Mouse (Mus musculus) induced T-regulatory cell, adult 2 months (primary cell): ENCODE measurements around the gene Tbc1d32.
A peak's percentile ranks its signal among the peaks of the same experiment; 100 is the strongest.

Source experiments
- DNase-seq: peaks from one replicate; pipeline ENCODE4 v3.0.0-alpha.2; 2012; ENCODE audit warnings: low read depth

Tbc1d32 gene

DNA sequence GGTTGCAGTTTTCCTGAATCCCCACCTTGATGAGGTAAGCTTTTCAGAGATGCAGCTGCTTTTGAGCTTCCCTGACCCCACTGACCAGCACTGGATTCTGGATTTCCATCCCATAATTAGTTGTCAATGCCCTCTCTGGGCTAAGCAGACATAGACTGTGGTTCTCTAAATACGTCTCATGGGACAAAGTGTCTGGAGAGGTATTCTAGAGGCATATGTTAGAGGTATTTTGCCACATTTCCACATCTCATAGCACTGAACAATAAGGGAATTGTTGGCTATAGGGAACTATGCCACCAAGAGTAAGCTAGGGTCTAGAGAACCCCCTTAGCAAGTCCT is 121.5 kb downstream of the Tbc1d32 start:
- no peak for DNase-seq

DNA sequence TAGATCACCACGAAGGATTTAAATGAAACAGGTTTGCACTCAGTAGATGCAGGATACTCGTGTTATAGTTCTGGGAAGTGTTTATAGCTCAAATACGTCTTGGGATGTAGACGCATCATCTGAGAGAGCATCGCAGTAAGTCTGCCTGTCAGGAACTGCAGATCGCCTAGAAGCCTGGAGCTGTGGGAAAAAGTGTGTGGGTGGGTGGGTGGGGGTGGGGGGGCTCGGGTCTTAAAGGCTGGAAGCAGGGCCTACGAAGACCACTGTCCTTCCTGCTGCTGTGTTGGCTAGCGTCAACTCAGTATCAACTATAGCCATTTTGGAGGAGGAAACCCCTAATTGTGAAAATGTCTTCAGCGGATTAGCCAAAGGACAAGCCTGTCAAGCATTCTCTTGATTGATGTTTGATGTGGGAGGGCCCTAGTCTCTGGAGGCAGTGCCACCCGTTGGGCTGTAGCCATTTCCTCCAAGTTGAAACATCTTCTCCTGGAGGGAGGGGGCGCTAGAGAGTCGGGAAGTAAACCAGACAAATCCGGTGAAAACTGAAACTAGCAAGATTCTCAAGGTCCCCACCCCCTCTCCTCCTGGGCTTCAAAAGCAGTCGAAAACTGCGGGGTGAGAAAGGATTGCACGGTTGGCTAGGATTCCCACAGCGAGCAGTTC is 122.0 kb downstream of the Tbc1d32 start, which contains the start of gene Msl3l2:
Msl3l2 (plus strand) TSS at position 585 of the 663 bp plus-strand sequence.
- DNase-seq, result peak; percentile 92

DNA sequence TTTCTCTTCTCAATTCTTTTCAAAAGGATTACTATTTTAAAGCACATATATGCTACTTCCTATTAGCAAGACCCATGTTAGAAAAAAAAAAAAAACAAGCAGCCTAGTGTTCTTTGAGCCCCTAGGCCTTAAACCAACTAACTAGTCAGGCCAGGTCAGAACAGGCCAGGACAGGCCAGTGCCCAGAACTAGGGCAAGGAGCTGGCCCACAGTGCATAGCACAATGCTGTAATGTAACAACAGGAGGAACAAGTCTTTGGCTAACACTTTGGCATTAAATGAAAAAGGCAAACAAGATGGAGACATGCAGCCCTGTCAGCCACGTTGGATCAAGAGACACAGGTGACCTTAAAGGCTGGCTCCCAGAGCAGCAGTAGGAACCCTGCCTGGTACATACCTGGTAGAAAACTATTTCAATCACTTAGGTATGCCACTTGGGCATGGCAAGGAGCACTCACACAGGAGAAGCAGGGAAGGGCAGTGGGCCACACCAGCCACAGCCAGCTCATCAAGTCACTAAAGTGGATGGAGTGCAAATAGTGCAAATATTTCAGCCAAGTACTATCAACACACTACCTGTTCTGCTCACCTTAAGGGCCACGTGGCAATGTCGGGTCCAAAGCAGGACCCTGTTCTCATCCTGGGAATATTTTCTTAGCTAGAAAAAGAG is 128.7 kb downstream of the Tbc1d32 start:
- no peak for DNase-seq

DNA sequence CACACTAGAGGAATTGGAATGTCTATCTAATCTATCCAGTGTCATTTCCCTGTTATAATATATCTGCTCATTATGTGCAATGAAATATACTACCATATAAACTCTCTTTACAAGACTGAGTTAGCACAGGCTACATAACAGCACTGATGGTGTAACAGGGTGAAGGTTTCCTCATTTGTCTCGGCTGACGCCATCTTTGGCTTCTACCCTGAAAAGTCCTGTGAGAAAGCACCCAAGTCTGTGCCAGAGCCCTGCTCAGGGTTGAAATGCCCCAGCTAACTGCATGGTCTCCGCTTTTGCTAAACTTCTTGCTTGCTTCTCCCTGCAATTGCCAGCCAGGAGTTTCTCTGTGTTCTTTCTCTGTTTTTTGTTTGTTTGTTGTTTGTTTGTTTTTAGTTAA is 129.4 kb downstream of the Tbc1d32 start:
- DNase-seq, result no peak

DNA sequence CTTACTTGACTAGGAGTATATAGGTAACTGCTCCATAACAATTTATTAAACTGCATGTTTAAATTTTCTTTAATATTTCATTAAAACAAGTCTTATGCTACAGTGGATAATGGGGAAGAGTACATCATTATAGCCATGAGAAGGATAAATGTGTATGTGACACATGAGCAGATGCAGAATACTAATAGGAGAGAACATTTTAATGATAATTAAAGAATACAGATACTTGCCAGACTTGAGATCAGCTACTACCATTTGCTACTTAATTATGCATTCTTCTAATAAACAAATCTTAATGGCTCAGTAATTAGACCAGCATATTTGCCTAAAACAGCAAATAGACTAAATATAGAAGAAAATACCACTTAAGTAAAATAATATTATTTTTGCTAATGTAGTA is 131.7 kb downstream of the Tbc1d32 start:
- DNase-seq, result no peak

DNA sequence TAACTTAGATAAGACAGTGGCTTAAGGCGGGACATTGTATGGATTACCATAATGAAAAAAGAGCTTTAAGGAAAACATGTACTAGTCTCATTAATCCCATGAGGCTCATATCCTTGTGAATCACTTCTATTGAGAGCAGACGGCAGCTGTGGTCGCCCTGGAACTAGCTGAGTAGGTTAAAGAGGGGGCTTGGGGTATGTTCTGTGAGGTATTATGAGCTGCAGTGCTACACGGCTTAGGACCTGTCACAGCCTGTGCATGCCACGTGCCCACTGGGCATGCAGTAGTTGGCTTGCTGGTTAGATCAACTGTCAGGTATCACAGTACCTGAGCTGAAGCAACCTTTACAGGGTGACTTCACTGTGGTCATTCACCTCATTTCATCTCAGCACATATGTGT is 133.9 kb downstream of the Tbc1d32 start:
- no peak for DNase-seq

DNA sequence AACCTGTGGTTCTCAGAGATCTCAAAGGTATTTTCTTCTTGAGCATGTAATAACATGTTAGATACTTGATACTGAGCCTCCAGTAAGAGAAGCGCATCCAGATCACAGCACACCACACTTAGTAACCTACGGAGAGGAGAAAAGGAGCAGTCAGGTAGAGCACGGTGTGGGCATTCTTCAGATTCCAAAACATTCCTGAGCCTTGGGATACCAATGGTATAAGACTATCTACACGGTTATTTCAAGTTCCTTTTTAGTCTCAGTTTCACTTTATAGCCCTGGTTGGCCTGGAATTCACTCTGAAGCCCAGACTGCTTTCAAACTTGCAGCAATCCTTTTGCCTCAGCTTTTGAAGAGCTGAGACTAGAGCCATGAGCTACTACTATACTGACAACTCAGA is 138.8 kb downstream of the Tbc1d32 start:
- DNase-seq, result no peak

DNA sequence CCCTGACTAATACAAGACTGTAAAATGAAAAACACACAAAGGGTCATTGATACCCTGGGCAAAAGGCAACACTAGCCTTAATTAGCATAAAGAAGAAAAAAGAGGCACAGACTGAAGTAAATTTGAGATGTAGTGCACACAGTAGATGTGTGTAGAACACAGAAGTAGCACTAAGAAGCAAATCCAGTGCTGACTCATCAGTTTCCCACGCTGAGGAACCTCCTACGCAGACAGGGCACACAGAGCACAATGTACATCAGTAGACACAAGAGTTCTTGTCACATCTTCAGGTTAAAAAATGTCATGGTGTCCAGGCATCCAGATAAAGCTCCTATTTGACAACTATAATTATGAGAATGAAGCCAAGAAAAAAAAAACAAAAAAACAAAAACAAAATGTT is 165.7 kb downstream of the Tbc1d32 start:
- DNase-seq, result no peak

DNA sequence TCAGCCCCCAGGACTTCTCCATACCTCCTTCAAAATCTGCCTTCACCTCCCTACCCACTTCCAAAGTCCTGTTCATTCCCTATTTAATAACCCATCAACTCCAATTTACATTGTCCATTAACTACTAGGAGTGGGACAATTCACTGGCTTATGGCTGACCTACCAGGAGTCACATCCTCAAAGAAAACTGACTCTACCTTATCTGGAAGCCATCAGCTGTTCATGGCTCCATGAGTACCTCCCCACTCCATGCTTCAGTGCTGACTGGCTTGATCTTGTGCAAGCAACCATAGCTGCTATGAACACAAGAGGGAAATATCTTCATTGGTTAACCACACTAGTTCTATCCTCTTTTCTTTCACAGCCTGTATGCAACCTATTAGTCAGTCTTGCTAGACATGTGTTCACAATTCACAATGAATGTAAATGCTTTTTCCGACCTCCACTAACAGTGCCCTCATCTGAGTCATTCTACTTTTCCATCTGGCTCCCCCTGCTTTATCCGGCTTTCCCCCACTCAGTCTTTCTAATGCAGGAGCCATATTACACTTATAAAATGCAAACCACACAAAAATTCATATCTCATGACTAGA is 167.2 kb downstream of the Tbc1d32 start:
- no peak for DNase-seq

DNA sequence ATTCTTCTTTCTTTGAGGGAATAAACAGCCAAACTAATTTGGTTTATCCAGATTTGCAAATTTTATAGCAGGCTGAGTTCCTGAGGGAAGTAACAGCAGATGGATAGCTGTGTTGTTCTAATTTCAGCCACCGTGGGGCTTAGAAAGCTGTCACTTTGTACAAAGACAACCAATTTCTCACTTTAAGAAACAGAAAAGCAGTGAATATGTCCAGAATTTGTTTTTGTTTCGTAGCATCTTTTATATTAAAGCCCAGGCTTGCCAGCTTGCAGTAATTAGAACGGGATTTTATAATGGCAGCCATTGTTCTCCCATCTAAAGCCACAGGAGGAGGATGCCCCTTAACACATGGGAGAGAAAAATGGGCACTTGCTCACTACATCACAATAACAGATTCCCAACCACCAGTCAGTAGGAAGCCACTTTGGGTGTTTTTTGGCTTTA is 169.5 kb downstream of the Tbc1d32 start:
- DNase-seq, result no peak

DNA sequence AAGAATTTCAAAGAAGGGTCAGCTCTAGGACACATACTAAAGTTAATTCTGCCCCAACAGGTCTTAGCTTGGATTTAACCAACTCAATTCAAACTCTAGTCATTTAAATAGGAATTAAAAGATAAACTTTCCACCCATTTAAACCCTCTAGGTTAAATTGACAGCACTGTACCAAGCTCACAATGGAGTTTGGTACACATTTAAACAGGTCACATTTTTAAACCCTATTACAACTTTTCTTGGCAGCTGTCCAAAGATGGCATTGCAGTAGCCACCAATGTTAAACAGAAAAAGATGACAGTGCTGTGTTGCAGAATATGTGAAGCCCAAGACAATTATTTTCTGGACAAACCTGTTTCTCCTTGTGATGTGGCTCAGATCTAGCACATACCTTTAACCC is 203.1 kb downstream of the Tbc1d32 start:
- no peak for DNase-seq

DNA sequence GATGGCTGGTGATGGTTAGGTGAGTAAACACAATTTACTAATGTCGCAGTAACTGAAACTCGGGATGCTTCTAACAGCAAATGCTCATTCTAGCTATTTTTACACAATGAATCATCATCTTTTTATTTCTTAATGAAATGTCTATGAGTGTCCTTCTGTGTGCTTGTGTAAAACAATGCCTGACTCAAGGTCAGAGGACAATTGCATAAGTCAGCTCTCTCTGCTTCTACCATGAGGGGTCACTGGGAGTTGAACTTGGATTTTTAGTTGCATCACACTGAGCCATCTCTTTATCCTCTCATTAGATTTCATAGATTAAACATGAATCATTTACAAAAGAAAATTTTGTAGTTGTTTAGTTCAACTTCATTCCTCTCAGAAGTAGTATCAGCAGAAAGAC is 203.9 kb downstream of the Tbc1d32 start:
- DNase-seq, result no peak

DNA sequence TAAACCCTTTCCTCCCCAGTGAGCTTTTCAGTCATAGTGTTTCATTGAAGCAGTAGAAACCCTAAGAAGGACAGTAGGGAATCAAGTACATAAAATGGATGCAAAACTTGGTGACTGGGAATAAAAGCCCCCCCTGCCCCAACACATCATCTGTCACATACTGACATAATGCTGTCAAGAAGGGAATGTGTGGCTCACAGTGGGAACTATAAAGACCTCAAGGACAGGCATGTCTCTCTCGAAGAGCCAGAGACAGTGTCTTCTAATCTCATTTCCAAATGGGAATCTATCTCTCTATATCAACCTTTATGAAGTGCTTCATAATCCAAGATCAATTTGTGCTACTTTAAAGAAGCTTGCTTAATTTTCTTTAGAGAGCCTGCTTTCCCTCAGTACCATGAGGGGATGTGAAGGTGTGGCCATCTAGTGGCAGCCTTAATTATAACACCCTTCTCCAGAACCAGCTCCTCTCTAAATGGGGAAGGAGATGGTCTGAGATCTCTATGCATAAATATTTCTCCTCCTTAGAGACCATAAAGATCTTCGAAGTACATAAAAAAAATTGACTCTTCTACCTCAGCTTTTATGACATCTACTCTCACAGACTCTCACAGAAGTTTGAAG is 248.5 kb downstream of the Tbc1d32 start:
- peak; percentile 49 for DNase-seq

DNA sequence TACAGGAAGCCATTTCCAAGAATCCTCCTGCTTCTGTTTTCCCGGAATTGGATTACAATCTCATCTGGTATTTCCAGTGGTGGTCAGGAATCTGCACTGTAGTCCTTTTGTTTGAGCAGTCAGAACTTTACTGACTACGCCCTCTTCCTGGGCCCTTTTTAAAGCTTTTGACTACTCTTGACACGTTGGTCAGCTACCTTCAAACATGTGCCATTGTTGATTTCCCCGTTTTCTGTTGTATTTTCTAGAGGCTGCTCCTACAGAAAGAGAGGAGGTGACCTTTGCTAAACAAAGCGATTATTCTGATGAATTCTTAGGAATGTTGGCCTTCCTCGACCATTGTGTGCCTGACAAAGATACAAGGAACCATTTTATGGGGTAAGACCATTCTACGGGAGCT is 250.5 kb downstream of the Tbc1d32 start:
- DNase-seq, result no peak
